Mouse (Mus musculus) megakaryocyte progenitor cell, adult 5-6 weeks (primary cell): ENCODE results near the gene Hmcn2. TPM values are rescaled to one million over a fixed set of nuclear protein-coding genes. Genes with fewer than 3 reads are reported as not detected.

Experiments used
- ATAC-seq: replicated peaks from 2 replicates; pipeline ENCODE4 v1.8.0; 2016; ENCODE audit warnings: mild to moderate bottlenecking, moderate TSS enrichment, inconsistent platforms; ENCODE audit not compliant: poor library complexity
- total RNA-seq, 2 experiments: library from RNA; stranded (forward) in 1 of 2; stranded (reverse) in 1 of 2; fragments of 157-497, 149-512 nt in 1 of 2; fragments of 200-1000 nt in 1 of 2; gene quantifications; 2 replicates each; pipeline versions ENCODE4 v1.2.3 to v1.2.4; 2015 to 2017

The Hmcn2 gene
- total RNA-seq (2015) (not detected in 2 replicates), total RNA-seq (2017) (0.21 TPM in 1 of 2 replicates, not detected in the other)

GRCm38 (mm10) chr2:31314007-31314465 lies at the start of gene Hmcn2:
TSS of gene Hmcn2 (plus strand) at chr2:31314415.
- ATAC-seq = no peak

GRCm38 (mm10) chr2:31267447-31267846 lies 46.8 kb upstream of the Hmcn2 start:
- no peak for ATAC-seq

- ATAC-seq = 0 out of 2 replicates have a peak, but pooled peaks have one; percentile 20
Measured at GRCm38 (mm10) chr2:31268631-31269030, 45.6 kb upstream of the Hmcn2 start.

GRCm38 (mm10) chr2:31269188-31269587 lies 45.0 kb upstream of the Hmcn2 start:
- no peak for ATAC-seq

GRCm38 (mm10) chr2:31269847-31270246 lies 44.4 kb upstream of the Hmcn2 start:
- no peak for ATAC-seq

GRCm38 (mm10) chr2:31270470-31270869 lies 43.7 kb upstream of the Hmcn2 start:
- 0 out of 2 replicates have a peak, but pooled peaks have one; percentile 34 for ATAC-seq

- ATAC-seq = no peak
Measured at GRCm38 (mm10) chr2:31271071-31271470, 43.1 kb upstream of the Hmcn2 start.

GRCm38 (mm10) chr2:31274993-31275392 lies 39.2 kb upstream of the Hmcn2 start:
- ATAC-seq = no peak

- ATAC-seq = no peak
Measured at GRCm38 (mm10) chr2:31277810-31278209, 36.4 kb upstream of the Hmcn2 start.

GRCm38 (mm10) chr2:31278483-31278882 lies 35.7 kb upstream of the Hmcn2 start:
- ATAC-seq = no peak

GRCm38 (mm10) chr2:31281138-31281537 lies 33.1 kb upstream of the Hmcn2 start:
- no peak for ATAC-seq

GRCm38 (mm10) chr2:31282266-31282665 lies 31.9 kb upstream of the Hmcn2 start:
- no peak for ATAC-seq

- no peak for ATAC-seq
Measured at GRCm38 (mm10) chr2:31282880-31283279, 31.3 kb upstream of the Hmcn2 start.

GRCm38 (mm10) chr2:31284531-31284930 lies 29.7 kb upstream of the Hmcn2 start:
- no peak for ATAC-seq

GRCm38 (mm10) chr2:31291421-31291820 lies 22.8 kb upstream of the Hmcn2 start:
- peak; percentile 71 for ATAC-seq

- ATAC-seq = peak; percentile 65; the same call in 1 of the 2 replicates
Measured at GRCm38 (mm10) chr2:31294985-31295384, 19.2 kb upstream of the Hmcn2 start.

- no peak for ATAC-seq
Measured at GRCm38 (mm10) chr2:31296395-31296794, 17.8 kb upstream of the Hmcn2 start.

GRCm38 (mm10) chr2:31297602-31298268 lies 16.5 kb upstream of the Hmcn2 start:
- peak; percentile 93 for ATAC-seq

GRCm38 (mm10) chr2:31298814-31299213 lies 15.4 kb upstream of the Hmcn2 start:
- no peak for ATAC-seq

- ATAC-seq = peak; percentile 49; the same call in 1 of the 2 replicates
Measured at GRCm38 (mm10) chr2:31299266-31299665, 14.9 kb upstream of the Hmcn2 start.

GRCm38 (mm10) chr2:31299996-31300395 lies 14.2 kb upstream of the Hmcn2 start:
- ATAC-seq = no peak

GRCm38 (mm10) chr2:31303177-31303576 lies 11.0 kb upstream of the Hmcn2 start:
- no peak for ATAC-seq

GRCm38 (mm10) chr2:31304191-31304590 lies 10.0 kb upstream of the Hmcn2 start:
- no peak for ATAC-seq
